Mouse (Mus musculus) lung, postnatal 14 days (tissue): ENCODE results near the gene Dnah7a.
"Not testable (repeated sequence)": the region's sequence is repeated elsewhere in the genome, so short reads cannot be mapped to it uniquely, and the experiment has no call there.

Experiments
- DNase-seq: peaks from one replicate; pipeline ENCODE4 v3.0.0; 2021

The Dnah7a gene

GRCm38 (mm10) chr1:53706431-53707361 lies at the start of gene Dnah7a:
Gene Dnah7a, minus strand, starts transcription at chr1:53706784.
- peak; percentile 7 for DNase-seq

GRCm38 (mm10) chr1:53753501-53753900 lies 46.9 kb upstream of the Dnah7a start:
- not testable (repeated sequence) for DNase-seq

GRCm38 (mm10) chr1:53751144-53751543 lies 44.6 kb upstream of the Dnah7a start:
- DNase-seq = no peak

GRCm38 (mm10) chr1:53750697-53751096 lies 44.1 kb upstream of the Dnah7a start:
- DNase-seq = not testable (repeated sequence)

GRCm38 (mm10) chr1:53749881-53750385 lies 43.3 kb upstream of the Dnah7a start:
- DNase-seq = not testable (repeated sequence)

- no peak for DNase-seq
Measured at GRCm38 (mm10) chr1:53748571-53748970, 42.0 kb upstream of the Dnah7a start.

- DNase-seq = no peak
Measured at GRCm38 (mm10) chr1:53746001-53746400, 39.4 kb upstream of the Dnah7a start.

GRCm38 (mm10) chr1:53741742-53742458 lies 35.3 kb upstream of the Dnah7a start:
- DNase-seq = no peak

GRCm38 (mm10) chr1:53740777-53741336 lies 34.3 kb upstream of the Dnah7a start:
- no peak for DNase-seq

GRCm38 (mm10) chr1:53740077-53740776 lies 33.6 kb upstream of the Dnah7a start:
- DNase-seq = not testable (repeated sequence)

- DNase-seq = no peak
Measured at GRCm38 (mm10) chr1:53736583-53736982, 30.0 kb upstream of the Dnah7a start.

GRCm38 (mm10) chr1:53728489-53729225 lies 22.1 kb upstream of the Dnah7a start:
- DNase-seq = no peak

GRCm38 (mm10) chr1:53726883-53727282 lies 20.3 kb upstream of the Dnah7a start:
- DNase-seq = no peak

- no peak for DNase-seq
Measured at GRCm38 (mm10) chr1:53721353-53721752, 14.8 kb upstream of the Dnah7a start.

- no peak for DNase-seq
Measured at GRCm38 (mm10) chr1:53720601-53721351, 14.2 kb upstream of the Dnah7a start.

GRCm38 (mm10) chr1:53715966-53716515 lies 9.5 kb upstream of the Dnah7a start:
- no peak for DNase-seq

- peak; percentile 18 for DNase-seq
Measured at GRCm38 (mm10) chr1:53715446-53715845, 8.9 kb upstream of the Dnah7a start.

GRCm38 (mm10) chr1:53713383-53713782 lies 6.8 kb upstream of the Dnah7a start:
- DNase-seq = not testable (repeated sequence)

- no peak for DNase-seq
Measured at GRCm38 (mm10) chr1:53711069-53711468, 4.5 kb upstream of the Dnah7a start.

- not testable (repeated sequence) for DNase-seq
Measured at GRCm38 (mm10) chr1:53709602-53710001, 3.0 kb upstream of the Dnah7a start.

GRCm38 (mm10) chr1:53704164-53704563 lies 2.4 kb downstream of the Dnah7a start:
- DNase-seq = no peak
